Mouse (Mus musculus) embryonic facial prominence, embryonic 13.5 days (tissue): ENCODE measurements at regions not wholly inside any gene's neighbourhood (a gene's known extent, or its start where the extent isn't known, plus 50 kb on each side); places are given as distances from the start of the nearest gene placed in this dataset.

Source experiments
- ATAC-seq: fragments of 200-750 bp; cut with Nextera tagmentation; 2 replicates; pipeline ENCODE4 v1.8.0; 2017; ENCODE audit warnings: low read depth; ENCODE audit not compliant: insufficient number of reproducible peaks, insufficient read depth, low FRiP score, low TSS enrichment
- H3K27ac ChIP-seq: fragments of 300-500 bp; sonication (generic); 2 replicates; pipeline ENCODE4 v1.5.1; 2015; ENCODE audit warnings: moderate library complexity, mild to moderate bottlenecking, inconsistent platforms
- H3K27me3 ChIP-seq: fragments of 300-500 bp; sonication (generic); 2 replicates; pipeline ENCODE4 v1.6.1; 2015; ENCODE audit warnings: mild to moderate bottlenecking, inconsistent platforms
- H3K36me3 ChIP-seq: fragments of 300-500 bp; sonication (generic); 2 replicates; pipeline ENCODE4 v1.6.1; 2015; ENCODE audit warnings: mild to moderate bottlenecking, inconsistent platforms
- H3K4me1 ChIP-seq: fragments of 300-500 bp; sonication (generic); 2 replicates; pipeline ENCODE4 v1.6.1; 2015; ENCODE audit warnings: inconsistent platforms
- H3K4me2 ChIP-seq: fragments of 300-500 bp; sonication (generic); 2 replicates; pipeline ENCODE4 v1.6.1; 2015; ENCODE audit warnings: moderate library complexity, mild to moderate bottlenecking, inconsistent platforms
- H3K4me3 ChIP-seq: fragments of 300-500 bp; sonication (generic); 2 replicates; pipeline ENCODE4 v1.5.1; 2015; ENCODE audit warnings: mild to moderate bottlenecking, inconsistent platforms
- H3K9ac ChIP-seq: fragments of 300-500 bp; sonication (generic); 2 replicates; pipeline ENCODE4 v1.6.1; 2015; ENCODE audit warnings: mild to moderate bottlenecking, inconsistent platforms
- H3K9me3 ChIP-seq: fragments of 300-500 bp; sonication (generic); 2 replicates; pipeline ENCODE4 v1.6.1; 2016; ENCODE audit warnings: inconsistent platforms
- WGBS: fragments of 180-500 bp; shearing (Covaris S2); methylation state at CpG from one replicate; pipeline ENCODE4 v1.1.7; 2015; ENCODE audit warnings: mixed read lengths; 5-methylcytosine and 5-hydroxymethylcytosine counted together

DNA sequence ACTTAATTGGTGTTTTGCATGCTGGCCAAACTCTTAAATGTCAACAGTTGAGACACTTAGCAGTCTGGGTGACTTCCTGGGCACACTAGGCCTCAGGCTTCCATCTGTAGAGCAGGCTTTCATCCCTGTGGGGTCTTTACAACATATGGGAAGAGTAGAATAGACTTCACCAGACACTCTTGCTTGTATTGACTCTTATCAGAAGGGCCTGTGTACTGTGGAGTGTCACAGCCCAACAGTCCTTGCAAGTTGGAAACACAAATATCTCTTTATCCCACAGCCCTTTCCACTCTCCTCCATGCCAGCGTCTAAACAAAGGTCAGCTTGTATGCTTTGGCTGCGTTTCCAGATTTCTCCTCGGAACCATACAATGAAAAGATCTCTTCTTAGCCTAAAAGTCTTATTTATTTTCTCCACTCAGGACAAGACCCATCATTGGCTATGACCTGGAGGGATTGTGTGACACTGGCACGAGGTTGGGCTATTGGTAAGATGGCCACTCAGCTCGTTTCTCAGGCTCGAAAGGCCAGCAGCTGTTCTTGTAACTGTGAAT lies 50.6 kb upstream of the Itga6 start:
- 42% methylated on average over 6 of the region's 6 CpGs for WGBS
- H3K4me3 ChIP-seq, result no peak overlapping the region
- no peak overlapping the region for H3K4me2 ChIP-seq
- H3K4me1 ChIP-seq, result peaks cover 27% of the 10 kb centered on the region
- H3K36me3 ChIP-seq, result no peaks in the 10 kb centered on the region
- no peaks in the 10 kb centered on the region for H3K9me3 ChIP-seq
- H3K9ac ChIP-seq, result no peak overlapping the region
- no peak overlapping the region for H3K27ac ChIP-seq
- H3K27me3 ChIP-seq, result peaks cover 3% of the 10 kb centered on the region; the same call in 1 of the 2 replicates
- no peak for ATAC-seq
